ENCODE assay signal across 19 mouse cellular contexts in the genomic region with DNA sequence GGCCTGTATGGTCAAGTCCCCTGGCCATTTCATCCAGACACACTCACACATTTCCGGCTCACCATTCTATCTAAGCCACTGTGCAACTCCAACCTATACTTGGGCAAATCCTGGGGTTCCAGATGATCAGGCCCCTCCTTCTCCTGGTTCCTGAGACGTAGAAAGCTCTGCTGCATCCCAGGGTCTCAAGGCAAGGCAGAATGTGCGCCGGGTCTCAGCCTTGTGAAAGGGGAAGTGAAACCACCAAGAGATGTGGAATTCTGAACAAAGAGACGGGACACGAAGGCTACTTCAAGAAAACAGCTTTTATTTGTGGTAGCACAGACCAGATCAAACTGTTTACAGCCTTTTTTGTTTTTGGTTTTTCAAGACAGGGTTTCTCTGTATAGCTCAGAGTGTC.
"Had no signal": no experiment of that assay in that cellular context is flagged by ENCODE, and none has a peak within 500 bp of the region (broad histone marks: within the 10 kb centered on the region; RNA-seq: fewer than 3 reads in every experiment).

No protein-coding gene starts in this region.

- H3K9ac ChIP-seq: limb, embryonic 13.5 days; liver, embryonic 12.5 days; liver, embryonic 15.5 days; lung, embryonic 15.5 days; midbrain, embryonic 12.5 days; neural tube, embryonic 13.5 days; stomach, embryonic 15.5 days had no signal

- ATAC-seq: intestine, postnatal 0 days; liver, embryonic 12.5 days; midbrain, embryonic 16.5 days had no signal

- H3K4me3 ChIP-seq: limb, embryonic 10.5 days; limb, embryonic 13.5 days; liver, embryonic 12.5 days; liver, embryonic 15.5 days; lung, embryonic 15.5 days; midbrain, embryonic 12.5 days; myocyte; neural tube, embryonic 13.5 days; stomach, embryonic 15.5 days had no signal

- H3K4me2 ChIP-seq: limb, embryonic 13.5 days; liver, embryonic 12.5 days; liver, embryonic 15.5 days; lung, embryonic 15.5 days; midbrain, embryonic 12.5 days; neural tube, embryonic 13.5 days; stomach, embryonic 15.5 days had no signal

- H3K9me3 ChIP-seq: limb, embryonic 10.5 days; limb, embryonic 13.5 days; liver, embryonic 12.5 days; liver, embryonic 15.5 days; lung, embryonic 15.5 days; midbrain, embryonic 12.5 days; neural tube, embryonic 13.5 days; stomach, embryonic 15.5 days had no signal

- H3K27ac ChIP-seq: kidney, postnatal 0 days; limb, embryonic 10.5 days; limb, embryonic 13.5 days; liver, embryonic 12.5 days; liver, embryonic 15.5 days; lung, embryonic 15.5 days; midbrain, embryonic 12.5 days; neural tube, embryonic 13.5 days; stomach, embryonic 15.5 days had no signal

- H3K4me1 ChIP-seq: limb, embryonic 10.5 days; liver, embryonic 12.5 days; liver, embryonic 15.5 days; midbrain, embryonic 12.5 days; neural tube, embryonic 13.5 days; stomach, embryonic 15.5 days had no signal

- H3K27me3 ChIP-seq: limb, embryonic 13.5 days; liver, embryonic 12.5 days; liver, embryonic 15.5 days; lung, embryonic 15.5 days; midbrain, embryonic 12.5 days; neural tube, embryonic 13.5 days; stomach, embryonic 15.5 days had no signal

- DNase-seq: kidney, adult 2 months; kidney, postnatal 36 days; layer of hippocampus, adult 9-11 months; liver; lung, adult 18-20 months; lung, postnatal 10 days; thymus, postnatal 25 days had no signal
